Mouse (Mus musculus): ENCODE measurements around the gene Pank1. TPM values are rescaled to one million over a fixed set of nuclear protein-coding genes. Genes with fewer than 3 reads are reported as not detected.

Pank1 gene
- polyA plus RNA-seq, 1 experiment from 2014 or later, result 6.4 TPM

- ATAC-seq, result no peak
These were observed 37.3 kb downstream of the Pank1 start for GRCm38 (mm10) chr19:34841719-34842506.

GRCm38 (mm10) chr19:34838624-34839023 is 40.6 kb downstream of the Pank1 start:
- peaks cover 16% of the 10 kb centered on the region for H3K36me3 ChIP-seq
- no peaks in the 10 kb centered on the region for H3K27me3 ChIP-seq
- no peak overlapping the region for H3K9ac ChIP-seq (replicated peaks)
- H3K4me2 ChIP-seq (replicated peaks), result no peak overlapping the region
- no peak overlapping the region for H3K4me3 ChIP-seq (replicated peaks)
- no peaks in the 10 kb centered on the region for H3K4me1 ChIP-seq (replicated peaks)
- H3K27ac ChIP-seq, result no peak overlapping the region
- H3K9me3 ChIP-seq, result no peaks in the 10 kb centered on the region
- ATAC-seq, result no peak
- 96% methylated on average over 9 of the region's 9 CpGs for WGBS

More at GRCm38 (mm10) chr19:34841719-34842506, 37.3 kb downstream of the Pank1 start:
- H3K4me1 ChIP-seq (replicated peaks), result no peaks in the 10 kb centered on the region
- H3K36me3 ChIP-seq, result peaks cover 16% of the 10 kb centered on the region
- no peak overlapping the region for H3K27ac ChIP-seq
- H3K9me3 ChIP-seq, result no peaks in the 10 kb centered on the region
- H3K27me3 ChIP-seq, result no peaks in the 10 kb centered on the region
- H3K9ac ChIP-seq (replicated peaks), result no peak overlapping the region
- WGBS, result 58% methylated on average over 9 of the region's 9 CpGs
- no peak overlapping the region for H3K4me3 ChIP-seq (replicated peaks)
- H3K4me2 ChIP-seq (replicated peaks), result no peak overlapping the region

- WGBS, result 88% methylated on average over 4 of the region's 4 CpGs
- H3K4me2 ChIP-seq (replicated peaks), result no peak overlapping the region
- H3K36me3 ChIP-seq, result no peaks in the 10 kb centered on the region
- no peak overlapping the region for H3K4me3 ChIP-seq (replicated peaks)
- no peak overlapping the region for H3K27ac ChIP-seq
- no peak for ATAC-seq
- no peaks in the 10 kb centered on the region for H3K4me1 ChIP-seq (replicated peaks)
- H3K9ac ChIP-seq (replicated peaks), result no peak overlapping the region
- H3K9me3 ChIP-seq, result no peaks in the 10 kb centered on the region
- no peaks in the 10 kb centered on the region for H3K27me3 ChIP-seq
These were observed 47.6 kb downstream of the Pank1 start for GRCm38 (mm10) chr19:34831702-34832101.

- Histone ChIP-seq H3K4me3 (replicated peaks) (no peak overlapping the region), H3K9ac (replicated peaks) (no peak overlapping the region), H3K4me2 (replicated peaks) (no peak overlapping the region), H3K4me1 (replicated peaks) (no peaks in the 10 kb centered on the region), H3K36me3 (peaks cover 3% of the 10 kb centered on the region; the same call in 1 of the 2 replicates), H3K27me3 (no peaks in the 10 kb centered on the region), H3K9me3 (no peaks in the 10 kb centered on the region), H3K27ac (no peak overlapping the region)
- ATAC-seq, result no peak
- WGBS, result 94% methylated on average over 5 of the region's 5 CpGs
These were observed 51.2 kb downstream of the Pank1 start for GRCm38 (mm10) chr19:34827916-34828635.

GRCm38 (mm10) chr19:34827444-34827843 is 51.8 kb downstream of the Pank1 start:
- ATAC-seq, result no peak
- no peak overlapping the region for H3K27ac ChIP-seq
- H3K9ac ChIP-seq (replicated peaks), result no peak overlapping the region
- no peak overlapping the region for H3K4me3 ChIP-seq (replicated peaks)
- no peaks in the 10 kb centered on the region for H3K9me3 ChIP-seq
- no peak overlapping the region for H3K4me2 ChIP-seq (replicated peaks)
- H3K4me1 ChIP-seq (replicated peaks), result no peaks in the 10 kb centered on the region
- WGBS, result 89% methylated on average over 6 of the region's 6 CpGs
- H3K36me3 ChIP-seq, result peaks cover 3% of the 10 kb centered on the region; the same call in 1 of the 2 replicates
- H3K27me3 ChIP-seq, result no peaks in the 10 kb centered on the region

GRCm38 (mm10) chr19:34825946-34826655 is 53.2 kb downstream of the Pank1 start:
- Histone ChIP-seq H3K9me3 (no peaks in the 10 kb centered on the region), H3K9ac (replicated peaks) (no peak overlapping the region), H3K4me2 (replicated peaks) (no peak overlapping the region), H3K27ac (no peak overlapping the region), H3K4me3 (replicated peaks) (no peak overlapping the region), H3K36me3 (peaks cover 7% of the 10 kb centered on the region; the same call in 1 of the 2 replicates), H3K27me3 (no peaks in the 10 kb centered on the region), H3K4me1 (replicated peaks) (no peaks in the 10 kb centered on the region)
- peak; percentile 43; the same call in 1 of the 2 replicates for ATAC-seq
- 75% methylated on average over 13 of the region's 13 CpGs for WGBS

- no peak for ATAC-seq
- Histone ChIP-seq H3K4me3 (replicated peaks) (no peak overlapping the region), H3K27me3 (no peaks in the 10 kb centered on the region), H3K27ac (no peak overlapping the region), H3K36me3 (0 out of 2 replicates have a peak, but pooled peaks cover 7% of the 10 kb centered on the region), H3K9ac (replicated peaks) (no peak overlapping the region), H3K4me2 (replicated peaks) (no peak overlapping the region), H3K9me3 (no peaks in the 10 kb centered on the region), H3K4me1 (replicated peaks) (peaks cover 2% of the 10 kb centered on the region)
- WGBS, result 87% methylated on average over 5 of the region's 5 CpGs
These were observed 59.6 kb downstream of the Pank1 start for GRCm38 (mm10) chr19:34819577-34820170.

GRCm38 (mm10) chr19:34815371-34815770 is 63.9 kb downstream of the Pank1 start:
- no peaks in the 10 kb centered on the region for H3K36me3 ChIP-seq
- no peak overlapping the region for H3K4me3 ChIP-seq (replicated peaks)
- H3K27ac ChIP-seq, result 0 out of 2 replicates have a peak overlapping the region, but pooled peaks have one; percentile 36
- 84% methylated on average over 4 of the region's 4 CpGs for WGBS
- peaks cover 8% of the 10 kb centered on the region for H3K4me1 ChIP-seq (replicated peaks)
- no peak overlapping the region for H3K9ac ChIP-seq (replicated peaks)
- H3K9me3 ChIP-seq, result no peaks in the 10 kb centered on the region
- no peaks in the 10 kb centered on the region for H3K27me3 ChIP-seq
- no peak for ATAC-seq
- H3K4me2 ChIP-seq (replicated peaks), result no peak overlapping the region

GRCm38 (mm10) chr19:34814696-34815095 is 64.6 kb downstream of the Pank1 start:
- Histone ChIP-seq H3K27me3 (no peaks in the 10 kb centered on the region), H3K4me2 (replicated peaks) (0 out of 2 replicates have a peak overlapping the region, but pooled peaks have one; percentile 1), H3K27ac (peak overlapping the region; percentile 51; the same call in 1 of the 2 replicates), H3K36me3 (no peaks in the 10 kb centered on the region), H3K9me3 (no peaks in the 10 kb centered on the region), H3K4me1 (replicated peaks) (peaks cover 8% of the 10 kb centered on the region), H3K4me3 (replicated peaks) (no peak overlapping the region), H3K9ac (replicated peaks) (no peak overlapping the region; the same call in 1 of the 2 replicates)
- peak; percentile 92 for ATAC-seq
- WGBS, result 39% methylated on average over 4 of the region's 4 CpGs

GRCm38 (mm10) chr19:34813961-34814360 is 65.3 kb downstream of the Pank1 start:
- no peaks in the 10 kb centered on the region for H3K9me3 ChIP-seq
- no peak overlapping the region for H3K27ac ChIP-seq
- H3K4me3 ChIP-seq (replicated peaks), result no peak overlapping the region
- ATAC-seq, result no peak
- H3K9ac ChIP-seq (replicated peaks), result no peak overlapping the region
- no peaks in the 10 kb centered on the region for H3K36me3 ChIP-seq
- WGBS, result 93% methylated on average over 6 of the region's 6 CpGs
- H3K4me1 ChIP-seq (replicated peaks), result peaks cover 8% of the 10 kb centered on the region
- H3K4me2 ChIP-seq (replicated peaks), result no peak overlapping the region
- H3K27me3 ChIP-seq, result no peaks in the 10 kb centered on the region

- H3K4me3 ChIP-seq (replicated peaks), result no peak overlapping the region
- ATAC-seq, result no peak
- H3K4me1 ChIP-seq (replicated peaks), result peaks cover 8% of the 10 kb centered on the region
- no peaks in the 10 kb centered on the region for H3K9me3 ChIP-seq
- WGBS, result 96% methylated on average over 2 of the region's 2 CpGs
- H3K9ac ChIP-seq (replicated peaks), result no peak overlapping the region
- no peak overlapping the region for H3K27ac ChIP-seq
- no peak overlapping the region for H3K4me2 ChIP-seq (replicated peaks)
- H3K27me3 ChIP-seq, result no peaks in the 10 kb centered on the region
- no peaks in the 10 kb centered on the region for H3K36me3 ChIP-seq
These were observed 65.7 kb downstream of the Pank1 start for GRCm38 (mm10) chr19:34813533-34813932.
